Mouse (Mus musculus): ENCODE results near the gene Fam217b. TPM values are rescaled to one million over a fixed set of nuclear protein-coding genes. Genes with fewer than 3 reads are reported as not detected.

Gene Fam217b
- polyA plus RNA-seq (2014; fragmentation: Illumina TruSeq; extraction: RNeasy Lipid Tissue Mini Kit (QIAGEN cat#74804); ENCODE audit: insufficient read depth, low read depth, low replicate concordance): 2.3 TPM

GRCm38 (mm10) chr2:178414261-178415149, at the start of gene Fam217b, which contains the start of gene Ppp1r3d:
Fam217b (plus strand) TSS chr2:178414524.
Ppp1r3d (minus strand) TSS chr2:178414472.

GRCm38 (mm10) chr2:178407053-178407815, 7.1 kb upstream of the Fam217b start, which contains the start of gene Sycp2:
Sycp2 (minus strand) TSS chr2:178407685.

GRCm38 (mm10) chr2:178430231-178430630, 15.9 kb downstream of the Fam217b start, which contains the start of gene Cdh26:
Cdh26 (plus strand) TSS chr2:178430531.

Other genes starting within 250 kb of the Fam217b start
- 0.04 TPM for gene Sycp2, start 6.8 kb upstream of the Fam217b start, polyA plus RNA-seq (2014; fragmentation: Illumina TruSeq; extraction: RNeasy Lipid Tissue Mini Kit (QIAGEN cat#74804); ENCODE audit: insufficient read depth, low read depth, low replicate concordance)
- 2.1 TPM for gene Ppp1r3d, start 52 bp upstream of the Fam217b start, polyA plus RNA-seq (2014; fragmentation: Illumina TruSeq; extraction: RNeasy Lipid Tissue Mini Kit (QIAGEN cat#74804); ENCODE audit: insufficient read depth, low read depth, low replicate concordance)
- gene Cdh26, start 16.0 kb downstream of the Fam217b start, polyA plus RNA-seq (2014; fragmentation: Illumina TruSeq; extraction: RNeasy Lipid Tissue Mini Kit (QIAGEN cat#74804); ENCODE audit: insufficient read depth, low read depth, low replicate concordance): 0.85 TPM

Data from lung, adult 10 weeks (tissue).